Mouse (Mus musculus): ENCODE measurements around the gene Thra. TPM values are rescaled to one million over a fixed set of nuclear protein-coding genes. Genes with fewer than 3 reads are reported as not detected.

Thra gene
- polyA plus RNA-seq, 1 experiment from 2014 or later: 24.5 TPM

DNA sequence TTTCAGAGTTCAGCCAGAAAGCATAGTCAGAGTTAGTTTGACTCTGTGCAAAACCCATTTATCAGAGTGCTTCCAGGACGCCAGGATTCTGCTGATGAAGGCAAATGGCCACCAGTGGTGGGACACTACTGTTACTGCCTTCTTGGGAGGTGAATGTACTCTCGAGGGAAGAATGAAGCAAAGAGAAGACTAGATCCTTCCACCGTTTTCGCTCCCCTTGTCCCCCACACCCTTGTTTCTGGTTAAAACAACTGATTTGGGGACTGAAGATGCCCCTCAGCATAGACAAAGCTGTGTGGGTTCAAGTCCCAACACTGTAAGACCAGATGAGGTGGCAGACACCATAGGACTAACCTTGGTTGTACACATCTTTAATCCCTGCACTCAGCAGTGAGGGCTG is 43.7 kb downstream of the Thra start:
- DNase-seq (ENCODE audit: low spot score): no peak
- H3K9ac ChIP-seq (ENCODE audit: low read length): peak overlapping the region; percentile 54; the same call in 1 of the 2 replicates
- WGBS: 62% methylated on average over 4 of the region's 4 CpGs
- no peaks in the 10 kb centered on the region for H3K27me3 ChIP-seq (ENCODE audit: control insufficient read depth, insufficient read depth, low read length)
- H3K4me1 ChIP-seq (replicated peaks; ENCODE audit: control insufficient read depth, insufficient read depth): peaks cover 23% of the 10 kb centered on the region
- H3K4me2 ChIP-seq (replicated peaks; ENCODE audit: low read depth): no peak overlapping the region
- no peaks in the 10 kb centered on the region for H3K36me3 ChIP-seq (ENCODE audit: control insufficient read depth, insufficient read depth, low read length)
- TF ChIP-seq EP300 (optimal IDR thresholded peaks at IDR 0.05): no peak
- no peak overlapping the region for H3K4me3 ChIP-seq (ENCODE audit: low read depth, low read length)
- no peaks in the 10 kb centered on the region for H3K9me3 ChIP-seq (ENCODE audit: control insufficient read depth, low read length)
- H3K27ac ChIP-seq (replicated peaks): peak overlapping the region; percentile 97
- no peak for ATAC-seq (ENCODE audit: low FRiP score, low TSS enrichment)

DNA sequence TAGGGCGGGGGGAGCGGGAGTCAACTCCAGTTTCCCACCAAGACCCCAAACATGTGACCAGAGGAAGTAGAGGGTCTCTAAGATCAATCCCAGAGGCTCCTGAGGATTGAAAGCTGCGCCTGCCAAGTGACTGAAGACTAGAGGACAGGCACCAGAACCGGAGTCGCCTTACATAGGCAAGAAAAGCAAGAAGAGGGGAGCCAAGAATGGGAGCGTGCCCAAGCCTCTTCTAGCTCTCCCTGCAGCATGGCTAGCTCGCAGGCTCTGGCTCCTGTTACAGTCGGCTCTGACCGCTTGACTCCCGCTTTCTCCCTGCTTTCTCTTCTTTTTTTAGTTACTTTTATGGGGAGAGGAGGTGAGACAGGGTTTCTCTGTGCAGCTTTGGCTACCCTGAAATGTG is 44.8 kb downstream of the Thra start:
- ATAC-seq (ENCODE audit: low FRiP score, low TSS enrichment) (no peak), DNase-seq (ENCODE audit: low spot score) (no peak)
- WGBS: 48% methylated on average over 10 of the region's 10 CpGs
- no peaks in the 10 kb centered on the region for H3K27me3 ChIP-seq (ENCODE audit: control insufficient read depth, insufficient read depth, low read length)
- H3K4me2 ChIP-seq (replicated peaks; ENCODE audit: low read depth): 0 out of 2 replicates have a peak overlapping the region, but pooled peaks have one; percentile 6
- TF ChIP-seq EP300 (optimal IDR thresholded peaks at IDR 0.05): no peak
- no peak for TF ChIP-seq CTCF (IDR thresholded peaks at IDR 0.05; ENCODE audit: low read depth)
- H3K36me3 ChIP-seq (ENCODE audit: control insufficient read depth, insufficient read depth, low read length): no peaks in the 10 kb centered on the region
- peaks cover 23% of the 10 kb centered on the region for H3K4me1 ChIP-seq (replicated peaks; ENCODE audit: control insufficient read depth, insufficient read depth)
- H3K9me3 ChIP-seq (ENCODE audit: control insufficient read depth, low read length): no peaks in the 10 kb centered on the region
- no peak overlapping the region for H3K4me3 ChIP-seq (ENCODE audit: low read depth, low read length)
- H3K9ac ChIP-seq (ENCODE audit: low read length): no peak overlapping the region
- peak overlapping the region; percentile 93 for H3K27ac ChIP-seq (replicated peaks)

DNA sequence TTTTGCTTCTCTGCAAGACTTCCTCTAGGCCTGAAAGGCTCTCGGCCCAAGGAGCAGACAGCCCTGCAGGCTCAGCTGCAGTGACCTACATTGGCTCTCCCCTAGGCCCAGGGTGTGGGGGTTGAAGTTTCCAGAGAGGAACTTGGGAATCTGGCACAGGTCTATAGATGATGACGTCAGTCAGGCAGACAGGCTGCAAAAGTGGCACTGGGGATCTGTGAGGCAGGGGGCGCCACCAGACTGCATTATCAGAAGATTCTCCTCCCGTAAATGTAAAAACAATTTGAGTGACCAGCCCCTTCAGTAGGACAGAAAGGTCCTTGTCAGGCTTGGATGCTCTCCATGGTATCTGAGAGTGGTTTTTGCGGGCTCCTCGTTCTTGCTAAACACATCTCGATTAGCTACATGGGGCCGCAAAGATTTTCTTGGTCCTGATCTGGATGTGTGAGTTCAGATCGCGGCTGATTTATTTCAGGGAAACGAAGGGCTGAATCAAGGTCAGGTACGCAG is 45.4 kb downstream of the Thra start:
- Histone ChIP-seq H3K9ac (ENCODE audit: low read length) (peak overlapping the region; percentile 45; the same call in 1 of the 2 replicates), H3K9me3 (ENCODE audit: control insufficient read depth, low read length) (no peaks in the 10 kb centered on the region), H3K4me2 (replicated peaks; ENCODE audit: low read depth) (peak overlapping the region; percentile 46), H3K4me3 (ENCODE audit: low read depth, low read length) (no peak overlapping the region), H3K27ac (replicated peaks) (peak overlapping the region; percentile 93), H3K27me3 (ENCODE audit: control insufficient read depth, insufficient read depth, low read length) (no peaks in the 10 kb centered on the region), H3K4me1 (replicated peaks; ENCODE audit: control insufficient read depth, insufficient read depth) (peaks cover 23% of the 10 kb centered on the region), H3K36me3 (ENCODE audit: control insufficient read depth, insufficient read depth, low read length) (no peaks in the 10 kb centered on the region)
- DNase-seq (ENCODE audit: low spot score): peak; percentile 73
- ATAC-seq (ENCODE audit: low FRiP score, low TSS enrichment): no peak; the same call in 1 of the 2 replicates
- WGBS: 6% methylated on average over 12 of the region's 12 CpGs
- TF ChIP-seq EP300 (optimal IDR thresholded peaks at IDR 0.05): peak; percentile 55
- TF ChIP-seq CTCF (IDR thresholded peaks at IDR 0.05; ENCODE audit: low read depth): peak; percentile 76

DNA sequence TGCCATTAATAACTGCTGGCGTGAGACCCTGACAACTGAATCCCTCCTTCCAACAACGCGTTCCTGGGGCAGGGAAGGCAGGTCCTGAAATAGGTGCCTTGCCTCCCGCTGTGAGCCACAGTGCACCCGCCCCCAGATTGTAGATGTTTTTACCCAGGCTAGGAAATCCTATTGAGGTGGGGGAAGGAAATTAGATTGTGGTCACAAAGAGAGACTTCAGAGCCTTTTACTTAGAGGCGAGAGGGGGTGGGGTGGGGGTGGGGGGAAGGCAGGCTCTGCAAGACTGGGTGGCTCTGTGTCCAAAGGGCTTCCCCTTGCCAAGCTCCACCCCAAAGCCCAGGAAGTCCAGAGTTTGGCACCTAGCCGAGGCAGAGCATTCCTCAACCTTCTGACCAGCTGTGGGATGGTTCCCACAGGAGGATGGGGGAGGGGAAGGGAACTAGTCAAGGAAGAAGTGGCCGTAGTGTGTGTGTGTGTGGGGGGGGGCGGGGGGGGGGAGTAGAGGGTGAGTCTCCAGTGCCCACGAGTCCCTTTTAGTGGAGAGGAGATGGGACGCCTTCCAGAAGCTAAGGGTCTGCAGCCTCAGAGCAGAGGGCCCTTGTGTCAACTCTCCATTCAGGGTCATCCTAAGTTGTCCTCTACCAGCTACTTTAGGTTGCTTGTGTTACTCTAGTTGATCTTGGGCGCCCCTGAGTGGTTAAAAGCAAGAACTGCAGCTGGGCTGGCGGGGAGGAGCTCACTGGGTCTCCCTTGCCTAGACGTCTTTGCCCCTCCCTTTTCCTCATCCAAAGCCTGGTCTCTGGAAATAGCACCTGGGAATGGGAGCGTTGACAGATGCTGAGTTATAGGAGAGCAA is 46.1 kb downstream of the Thra start:
- Histone ChIP-seq H3K27me3 (ENCODE audit: control insufficient read depth, insufficient read depth, low read length) (no peaks in the 10 kb centered on the region), H3K4me2 (replicated peaks; ENCODE audit: low read depth) (peak overlapping the region; percentile 46), H3K27ac (replicated peaks) (peak overlapping the region; percentile 93), H3K36me3 (ENCODE audit: control insufficient read depth, insufficient read depth, low read length) (no peaks in the 10 kb centered on the region), H3K9ac (ENCODE audit: low read length) (peak overlapping the region; percentile 45; the same call in 1 of the 2 replicates), H3K4me1 (replicated peaks; ENCODE audit: control insufficient read depth, insufficient read depth) (peaks cover 23% of the 10 kb centered on the region), H3K4me3 (ENCODE audit: low read depth, low read length) (no peak overlapping the region), H3K9me3 (ENCODE audit: control insufficient read depth, low read length) (no peaks in the 10 kb centered on the region)
- TF ChIP-seq CTCF (IDR thresholded peaks at IDR 0.05; ENCODE audit: low read depth) (peak; percentile 92), EP300 (optimal IDR thresholded peaks at IDR 0.05) (peak; percentile 28)
- WGBS: under 1% methylated on average over 13 of the region's 15 CpGs
- DNase-seq (ENCODE audit: low spot score) (peak; percentile 95), ATAC-seq (ENCODE audit: low FRiP score, low TSS enrichment) (peak; percentile 58)

DNA sequence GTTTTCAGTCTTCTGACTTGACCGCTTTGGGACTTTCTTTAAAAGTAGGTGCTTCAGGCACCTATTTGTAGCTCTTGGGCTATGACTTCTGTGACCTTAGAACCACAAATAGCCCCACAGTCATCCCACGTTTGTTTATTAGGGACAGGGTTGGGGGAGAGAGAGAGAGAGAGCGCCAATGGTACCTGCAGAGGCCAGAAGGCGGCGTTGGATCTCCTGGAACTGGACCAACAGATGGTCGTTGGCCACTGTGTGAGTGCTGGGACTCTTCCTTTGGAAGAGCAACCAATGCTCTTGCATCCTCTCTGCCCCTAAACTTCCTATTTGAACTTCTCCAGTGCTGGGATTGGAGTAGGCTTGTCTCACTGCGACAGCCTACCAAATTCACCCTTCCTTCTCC is 46.8 kb downstream of the Thra start:
- Histone ChIP-seq H3K9ac (ENCODE audit: low read length) (no peak overlapping the region), H3K4me1 (replicated peaks; ENCODE audit: control insufficient read depth, insufficient read depth) (peaks cover 23% of the 10 kb centered on the region), H3K27ac (replicated peaks) (peak overlapping the region; percentile 75), H3K27me3 (ENCODE audit: control insufficient read depth, insufficient read depth, low read length) (no peaks in the 10 kb centered on the region), H3K4me2 (replicated peaks; ENCODE audit: low read depth) (no peak overlapping the region), H3K36me3 (ENCODE audit: control insufficient read depth, insufficient read depth, low read length) (no peaks in the 10 kb centered on the region), H3K4me3 (ENCODE audit: low read depth, low read length) (no peak overlapping the region), H3K9me3 (ENCODE audit: control insufficient read depth, low read length) (no peaks in the 10 kb centered on the region)
- DNase-seq (ENCODE audit: low spot score) (no peak), ATAC-seq (ENCODE audit: low FRiP score, low TSS enrichment) (no peak)
- TF ChIP-seq CTCF (IDR thresholded peaks at IDR 0.05; ENCODE audit: low read depth) (no peak), EP300 (optimal IDR thresholded peaks at IDR 0.05) (no peak)
- WGBS: 25% methylated on average over 7 of the region's 7 CpGs

DNA sequence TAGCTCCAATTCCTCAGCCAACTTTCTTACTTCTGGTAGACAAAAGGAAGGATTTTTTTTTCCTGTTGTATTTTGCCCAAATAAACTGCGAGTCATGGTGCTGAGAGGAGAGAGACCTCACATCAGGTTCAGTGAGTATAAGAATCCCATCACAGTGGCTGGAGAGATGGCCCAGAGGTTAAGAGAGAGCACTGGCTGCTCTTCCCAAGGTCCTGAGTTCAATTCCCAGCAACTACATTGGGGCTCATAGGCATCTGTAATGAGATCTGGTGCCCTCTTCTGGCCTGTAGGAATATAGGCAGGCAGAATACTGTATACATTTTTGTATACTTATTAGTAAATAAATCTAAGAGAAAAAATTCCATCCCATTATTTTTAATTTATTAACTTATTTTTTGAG is 47.3 kb downstream of the Thra start:
- Histone ChIP-seq H3K27ac (replicated peaks) (peak overlapping the region; percentile 75), H3K4me2 (replicated peaks; ENCODE audit: low read depth) (no peak overlapping the region), H3K27me3 (ENCODE audit: control insufficient read depth, insufficient read depth, low read length) (no peaks in the 10 kb centered on the region), H3K9ac (ENCODE audit: low read length) (no peak overlapping the region), H3K36me3 (ENCODE audit: control insufficient read depth, insufficient read depth, low read length) (no peaks in the 10 kb centered on the region), H3K9me3 (ENCODE audit: control insufficient read depth, low read length) (no peaks in the 10 kb centered on the region), H3K4me3 (ENCODE audit: low read depth, low read length) (no peak overlapping the region), H3K4me1 (replicated peaks; ENCODE audit: control insufficient read depth, insufficient read depth) (peaks cover 20% of the 10 kb centered on the region)
- DNase-seq (ENCODE audit: low spot score): no peak
- no peak for ATAC-seq (ENCODE audit: low FRiP score, low TSS enrichment)
- peak; percentile 74 for TF ChIP-seq CTCF (IDR thresholded peaks at IDR 0.05; ENCODE audit: low read depth)
- TF ChIP-seq EP300 (optimal IDR thresholded peaks at IDR 0.05): no peak
- 81% methylated on average over 1 of the region's 1 CpGs for WGBS

Measured in stomach, postnatal 0 days (tissue).